Mouse (Mus musculus) adrenal gland, postnatal 14 days (tissue): ENCODE measurements around the gene Rassf6. TPM values are rescaled to one million over a fixed set of nuclear protein-coding genes. Genes with fewer than 3 reads are reported as not detected.

Experiments
- DNase-seq: peaks from one replicate; pipeline ENCODE4 v3.0.0; 2021; ENCODE audit warnings: mixed read lengths
- long read RNA-seq, 2 experiments: library from polyadenylated mRNA; stranded (forward); transcript quantifications; one replicate each; pipeline ENCODE4 v2.0.0; 2021
- total RNA-seq: library from RNA; stranded (reverse); gene quantifications from 2 replicates; pipeline ENCODE4 v1.2.3, GENCODE M21; 2021

Gene Rassf6
- 3.1 and 3.5 TPM in 2 replicates for total RNA-seq
- long read RNA-seq, experiment 1: 0 reads
- long read RNA-seq, experiment 2, partial matches to known transcripts: 0 of 1 reads
- long read RNA-seq, experiment 2, other reads (novel, unspliced or antisense): 0 of 1 reads

GRCm38 (mm10) chr5:90640286-90641217 is at the start of gene Rassf6:
TSS of gene Rassf6 (minus strand) at chr5:90640657.
- DNase-seq: peak; percentile 54

GRCm38 (mm10) chr5:90689426-90690128 is 49.1 kb upstream of the Rassf6 start:
- DNase-seq: peak; percentile 26

- no peak for DNase-seq
Observed at GRCm38 (mm10) chr5:90687913-90688312, 47.5 kb upstream of the Rassf6 start.

GRCm38 (mm10) chr5:90684994-90685393 is 44.5 kb upstream of the Rassf6 start:
- DNase-seq: no peak

- peak; percentile 19 for DNase-seq
Observed at GRCm38 (mm10) chr5:90681842-90682241, 41.4 kb upstream of the Rassf6 start.

GRCm38 (mm10) chr5:90677560-90677959 is 37.1 kb upstream of the Rassf6 start:
- no peak for DNase-seq

- DNase-seq: no peak
Observed at GRCm38 (mm10) chr5:90661852-90662251, 21.4 kb upstream of the Rassf6 start.

- DNase-seq: peak; percentile 69
Observed at GRCm38 (mm10) chr5:90661436-90661835, 21.0 kb upstream of the Rassf6 start.

- DNase-seq: no peak
Observed at GRCm38 (mm10) chr5:90660411-90660810, 20.0 kb upstream of the Rassf6 start.

- no peak for DNase-seq
Observed at GRCm38 (mm10) chr5:90656681-90657080, 16.2 kb upstream of the Rassf6 start.

GRCm38 (mm10) chr5:90655891-90656290 is 15.4 kb upstream of the Rassf6 start:
- no peak for DNase-seq

- DNase-seq: no peak
Observed at GRCm38 (mm10) chr5:90654798-90655197, 14.3 kb upstream of the Rassf6 start.

GRCm38 (mm10) chr5:90652724-90653123 is 12.3 kb upstream of the Rassf6 start:
- DNase-seq: peak; percentile 60

- DNase-seq: no peak
Observed at GRCm38 (mm10) chr5:90650466-90651150, 10.2 kb upstream of the Rassf6 start.

- no peak for DNase-seq
Observed at GRCm38 (mm10) chr5:90647473-90647872, 7.0 kb upstream of the Rassf6 start.

- no peak for DNase-seq
Observed at GRCm38 (mm10) chr5:90646398-90646797, 5.9 kb upstream of the Rassf6 start.

- no peak for DNase-seq
Observed at GRCm38 (mm10) chr5:90645579-90645978, 5.1 kb upstream of the Rassf6 start.

- no peak for DNase-seq
Observed at GRCm38 (mm10) chr5:90641218-90641610, 757 bp upstream of the Rassf6 start.

- no peak for DNase-seq
Observed at GRCm38 (mm10) chr5:90634885-90635284, 5.6 kb downstream of the Rassf6 start.

- no peak for DNase-seq
Observed at GRCm38 (mm10) chr5:90628530-90628929, 11.9 kb downstream of the Rassf6 start.

- DNase-seq: no peak
Observed at GRCm38 (mm10) chr5:90628011-90628410, 12.4 kb downstream of the Rassf6 start.

GRCm38 (mm10) chr5:90627423-90627822 is 13.0 kb downstream of the Rassf6 start:
- no peak for DNase-seq
